Mouse (Mus musculus): ENCODE results near the gene Bend5. TPM values are rescaled to one million over a fixed set of nuclear protein-coding genes. Genes with fewer than 3 reads are reported as not detected.

Gene Bend5
- total and polyA plus RNA-seq, 2 experiments from 2014 or later: 7.9 to 13.8 TPM

GRCm38 (mm10) chr4:111487233-111487843, 72.5 kb downstream of the Bend5 start:
- no peak overlapping the region for H3K27ac ChIP-seq (ENCODE audit: low read depth)
- no peaks in the 10 kb centered on the region for H3K9me3 ChIP-seq (replicated peaks; ENCODE audit: control insufficient read depth, low read length)
- no peak overlapping the region for H3K4me2 ChIP-seq (ENCODE audit: low read depth, low read length)
- H3K4me1 ChIP-seq (ENCODE audit: control insufficient read depth, insufficient read depth): no peaks in the 10 kb centered on the region
- no peak overlapping the region for H3K9ac ChIP-seq (replicated peaks; ENCODE audit: low read depth, low read length)
- TF ChIP-seq EP300 (IDR thresholded peaks at IDR 0.05; ENCODE audit: low read depth) (no peak), CTCF (IDR thresholded peaks at IDR 0.05; ENCODE audit: low read depth) (no peak)
- H3K27me3 ChIP-seq (ENCODE audit: control insufficient read depth, insufficient read depth, low read length): no peaks in the 10 kb centered on the region
- no peak for ATAC-seq (ENCODE audit: insufficient read depth, low read depth)
- no peak for DNase-seq (ENCODE audit: low spot score)
- 73% methylated on average over 4 of the region's 4 CpGs for WGBS
- H3K36me3 ChIP-seq (replicated peaks; ENCODE audit: control insufficient read depth, insufficient read depth, low read length): no peaks in the 10 kb centered on the region
- no peak overlapping the region for H3K4me3 ChIP-seq (ENCODE audit: low read depth, low read length)

GRCm38 (mm10) chr4:111493750-111494404, 79.1 kb downstream of the Bend5 start:
- H3K9ac ChIP-seq (replicated peaks; ENCODE audit: low read depth, low read length): no peak overlapping the region
- ATAC-seq (ENCODE audit: insufficient read depth, low read depth): no peak
- no peaks in the 10 kb centered on the region for H3K9me3 ChIP-seq (replicated peaks; ENCODE audit: control insufficient read depth, low read length)
- H3K36me3 ChIP-seq (replicated peaks; ENCODE audit: control insufficient read depth, insufficient read depth, low read length): no peaks in the 10 kb centered on the region
- H3K27me3 ChIP-seq (ENCODE audit: control insufficient read depth, insufficient read depth, low read length): no peaks in the 10 kb centered on the region
- DNase-seq (ENCODE audit: low spot score): no peak
- TF ChIP-seq CTCF (IDR thresholded peaks at IDR 0.05; ENCODE audit: low read depth) (peak; percentile 46), EP300 (IDR thresholded peaks at IDR 0.05; ENCODE audit: low read depth) (no peak)
- H3K4me1 ChIP-seq (ENCODE audit: control insufficient read depth, insufficient read depth): no peaks in the 10 kb centered on the region
- H3K4me2 ChIP-seq (ENCODE audit: low read depth, low read length): no peak overlapping the region
- no peak overlapping the region for H3K4me3 ChIP-seq (ENCODE audit: low read depth, low read length)
- WGBS: 53% methylated on average over 5 of the region's 5 CpGs
- H3K27ac ChIP-seq (ENCODE audit: low read depth): no peak overlapping the region

DNA sequence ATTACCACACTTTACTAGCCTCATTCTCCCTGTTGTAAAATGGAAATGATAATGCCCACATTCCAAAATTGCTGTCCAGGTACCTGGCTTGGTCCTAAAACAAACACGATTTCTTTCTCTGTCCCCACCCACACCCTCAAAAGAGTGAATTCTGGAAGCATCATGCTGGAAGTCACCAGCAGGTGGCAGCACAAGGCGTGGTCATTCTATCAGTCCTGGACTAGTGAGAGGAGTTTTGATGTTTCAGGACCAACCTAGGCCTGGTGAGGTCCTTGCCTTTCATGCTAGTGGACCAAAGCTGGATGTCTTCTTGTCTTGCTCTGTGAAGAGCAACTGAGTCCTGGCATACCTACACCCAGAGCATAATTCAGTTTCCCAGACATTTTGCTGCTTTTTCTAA, 81.1 kb downstream of the Bend5 start:
- DNase-seq (ENCODE audit: low spot score): peak; percentile 16
- no peaks in the 10 kb centered on the region for H3K9me3 ChIP-seq (replicated peaks; ENCODE audit: control insufficient read depth, low read length)

GRCm38 (mm10) chr4:111498751-111499150, 83.9 kb downstream of the Bend5 start:
- Histone ChIP-seq H3K4me2 (ENCODE audit: low read depth, low read length) (no peak overlapping the region), H3K27ac (ENCODE audit: low read depth) (no peak overlapping the region), H3K4me3 (ENCODE audit: low read depth, low read length) (no peak overlapping the region), H3K27me3 (ENCODE audit: control insufficient read depth, insufficient read depth, low read length) (no peaks in the 10 kb centered on the region), H3K9me3 (replicated peaks; ENCODE audit: control insufficient read depth, low read length) (no peaks in the 10 kb centered on the region), H3K4me1 (ENCODE audit: control insufficient read depth, insufficient read depth) (no peaks in the 10 kb centered on the region), H3K9ac (replicated peaks; ENCODE audit: low read depth, low read length) (no peak overlapping the region), H3K36me3 (replicated peaks; ENCODE audit: control insufficient read depth, insufficient read depth, low read length) (no peaks in the 10 kb centered on the region)
- TF ChIP-seq EP300 (IDR thresholded peaks at IDR 0.05; ENCODE audit: low read depth): no peak
- TF ChIP-seq CTCF (IDR thresholded peaks at IDR 0.05; ENCODE audit: low read depth): no peak
- ATAC-seq (ENCODE audit: insufficient read depth, low read depth) (no peak), DNase-seq (ENCODE audit: low spot score) (no peak)
- 66% methylated on average over 3 of the region's 3 CpGs for WGBS

More for the DNA sequence above, 81.1 kb downstream of the Bend5 start:
- no peak overlapping the region for H3K4me2 ChIP-seq (ENCODE audit: low read depth, low read length)
- no peaks in the 10 kb centered on the region for H3K36me3 ChIP-seq (replicated peaks; ENCODE audit: control insufficient read depth, insufficient read depth, low read length)
- no peaks in the 10 kb centered on the region for H3K4me1 ChIP-seq (ENCODE audit: control insufficient read depth, insufficient read depth)
- ATAC-seq (ENCODE audit: insufficient read depth, low read depth): no peak; the same call in 1 of the 2 replicates
- H3K4me3 ChIP-seq (ENCODE audit: low read depth, low read length): no peak overlapping the region
- TF ChIP-seq EP300 (IDR thresholded peaks at IDR 0.05; ENCODE audit: low read depth) (no peak), CTCF (IDR thresholded peaks at IDR 0.05; ENCODE audit: low read depth) (peak; percentile 93)
- H3K9ac ChIP-seq (replicated peaks; ENCODE audit: low read depth, low read length): no peak overlapping the region
- no peak overlapping the region for H3K27ac ChIP-seq (ENCODE audit: low read depth)
- no peaks in the 10 kb centered on the region for H3K27me3 ChIP-seq (ENCODE audit: control insufficient read depth, insufficient read depth, low read length)
- 3% methylated on average over 2 of the region's 2 CpGs for WGBS

- TF ChIP-seq EP300 (IDR thresholded peaks at IDR 0.05; ENCODE audit: low read depth) (no peak), CTCF (IDR thresholded peaks at IDR 0.05; ENCODE audit: low read depth) (no peak)
- no peak overlapping the region for H3K9ac ChIP-seq (replicated peaks; ENCODE audit: low read depth, low read length)
- no peaks in the 10 kb centered on the region for H3K36me3 ChIP-seq (replicated peaks; ENCODE audit: control insufficient read depth, insufficient read depth, low read length)
- DNase-seq (ENCODE audit: low spot score) (no peak), ATAC-seq (ENCODE audit: insufficient read depth, low read depth) (no peak)
- no peak overlapping the region for H3K4me3 ChIP-seq (ENCODE audit: low read depth, low read length)
- H3K9me3 ChIP-seq (replicated peaks; ENCODE audit: control insufficient read depth, low read length): no peaks in the 10 kb centered on the region
- WGBS: 62% methylated on average over 1 of the region's 1 CpGs
- H3K27me3 ChIP-seq (ENCODE audit: control insufficient read depth, insufficient read depth, low read length): no peaks in the 10 kb centered on the region
- no peak overlapping the region for H3K27ac ChIP-seq (ENCODE audit: low read depth)
- H3K4me1 ChIP-seq (ENCODE audit: control insufficient read depth, insufficient read depth): no peaks in the 10 kb centered on the region
- H3K4me2 ChIP-seq (ENCODE audit: low read depth, low read length): no peak overlapping the region
These were observed 86.6 kb downstream of the Bend5 start for GRCm38 (mm10) chr4:111501441-111501840.

Data from heart, postnatal 0 days (tissue).